Mouse (Mus musculus) spleen, adult 12 weeks (tissue): ENCODE results near the gene Ccdc63.
"Not testable (repeated sequence)": the region's sequence is repeated elsewhere in the genome, so short reads cannot be mapped to it uniquely, and the experiment has no call there.

Experiments
- DNase-seq: peaks from one replicate; pipeline ENCODE4 v3.0.0; 2022; ENCODE audit warnings: low spot score

The Ccdc63 gene

DNA sequence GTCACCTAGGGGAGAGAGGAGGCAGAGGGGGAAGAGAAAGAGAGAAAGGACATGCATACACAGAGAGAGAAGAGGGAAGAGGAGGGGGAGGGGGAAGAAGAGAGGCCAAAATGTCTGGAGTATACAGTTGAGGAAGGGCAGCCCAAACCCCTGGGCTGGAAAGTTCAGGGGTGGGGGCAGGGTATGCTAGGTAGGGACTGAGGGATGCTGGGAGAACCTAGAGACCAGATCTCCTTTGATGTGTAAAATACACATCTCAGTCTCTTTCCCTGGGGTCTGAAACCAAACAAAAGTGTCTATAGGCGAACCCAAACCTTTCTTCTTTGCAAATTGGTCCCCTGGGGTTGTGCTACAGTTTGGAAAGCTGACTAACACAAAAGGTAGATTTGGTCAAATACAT is 7.5 kb upstream of the Ccdc63 start:
- no peak for DNase-seq

DNA sequence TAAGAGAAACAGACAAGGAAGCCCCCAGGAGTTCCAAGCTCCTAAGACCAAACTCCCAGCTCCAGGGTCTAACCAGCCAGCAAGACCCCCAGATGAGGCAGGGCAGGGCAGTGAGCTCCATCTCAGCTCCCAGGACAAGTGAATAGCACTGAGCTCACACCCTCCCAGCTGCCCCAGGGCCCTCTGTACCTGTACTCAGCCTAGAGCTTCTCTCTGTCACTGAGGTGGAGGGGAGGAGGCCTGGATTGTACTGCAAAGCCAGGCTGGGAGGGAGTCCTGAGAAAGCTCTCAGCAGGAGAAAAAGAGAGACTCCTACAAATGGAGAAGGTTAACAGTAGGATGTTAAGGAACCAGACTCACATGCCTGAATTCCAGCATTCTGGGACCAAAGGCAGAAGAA is 6.0 kb upstream of the Ccdc63 start:
- DNase-seq = no peak

- no peak for DNase-seq
These were observed 5.5 kb upstream of the Ccdc63 start for GRCm38 (mm10) chr5:122146056-122146580.

- DNase-seq = no peak
These were observed 4.9 kb upstream of the Ccdc63 start for GRCm38 (mm10) chr5:122145381-122146055.

GRCm38 (mm10) chr5:122144825-122145224 is 4.2 kb upstream of the Ccdc63 start:
- no peak for DNase-seq

- no peak for DNase-seq
These were observed 2.9 kb upstream of the Ccdc63 start for GRCm38 (mm10) chr5:122143543-122143942.

- peak; percentile 51 for DNase-seq
These were observed 1.8 kb upstream of the Ccdc63 start for GRCm38 (mm10) chr5:122142230-122142992.

- not testable (repeated sequence) for DNase-seq
These were observed 852 bp downstream of the Ccdc63 start for GRCm38 (mm10) chr5:122139771-122140170.

DNA sequence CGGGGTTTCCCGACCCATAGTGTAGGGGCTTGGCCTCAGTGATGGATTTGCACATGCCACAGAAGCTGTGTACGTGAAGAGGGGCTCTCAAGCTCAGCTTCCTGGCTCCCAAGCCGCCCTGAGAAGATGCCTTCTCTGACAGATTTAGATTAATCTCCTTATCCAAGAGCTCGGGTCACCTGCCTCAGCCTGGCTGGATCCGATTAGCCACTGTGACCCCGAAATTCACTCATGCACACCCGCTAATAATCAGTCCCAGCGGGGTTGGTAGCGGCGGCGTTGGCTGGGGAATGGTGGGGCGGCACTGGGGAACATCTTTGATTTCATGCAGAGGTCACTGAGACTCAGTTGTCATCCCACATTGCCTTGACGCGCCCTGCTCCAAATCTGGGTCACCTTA is 1.8 kb downstream of the Ccdc63 start:
- no peak for DNase-seq

GRCm38 (mm10) chr5:122136508-122137408 is 3.9 kb downstream of the Ccdc63 start:
- DNase-seq = peak; percentile 42

DNA sequence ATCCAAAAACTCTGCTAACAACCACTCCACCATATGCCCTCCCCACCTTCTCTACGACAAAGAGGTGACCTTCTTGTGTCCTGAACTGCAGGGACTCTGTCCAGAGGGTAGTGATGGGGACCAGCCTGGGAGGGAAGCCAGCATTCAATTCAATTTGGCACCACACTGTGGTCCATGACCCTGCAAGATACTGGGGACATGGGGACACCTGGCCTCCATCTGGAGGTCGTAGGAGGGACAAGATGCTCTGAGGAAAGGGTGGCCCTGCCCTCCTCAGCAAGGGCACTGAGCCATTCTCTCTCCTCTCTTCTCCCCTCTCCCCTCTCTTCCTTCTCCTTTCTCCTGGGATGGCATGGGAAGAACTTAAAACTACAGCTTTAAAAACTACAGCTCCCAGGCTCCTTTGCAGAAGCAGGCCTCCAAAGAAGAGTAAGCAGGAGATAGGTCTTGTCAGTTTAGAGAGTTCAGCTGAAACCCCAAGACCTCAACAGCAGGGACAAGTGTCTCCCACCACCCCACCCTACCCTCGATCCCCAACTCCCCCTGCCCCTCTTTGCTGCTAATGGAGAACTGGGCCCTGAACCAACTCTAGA is 5.2 kb downstream of the Ccdc63 start:
- DNase-seq = no peak

DNA sequence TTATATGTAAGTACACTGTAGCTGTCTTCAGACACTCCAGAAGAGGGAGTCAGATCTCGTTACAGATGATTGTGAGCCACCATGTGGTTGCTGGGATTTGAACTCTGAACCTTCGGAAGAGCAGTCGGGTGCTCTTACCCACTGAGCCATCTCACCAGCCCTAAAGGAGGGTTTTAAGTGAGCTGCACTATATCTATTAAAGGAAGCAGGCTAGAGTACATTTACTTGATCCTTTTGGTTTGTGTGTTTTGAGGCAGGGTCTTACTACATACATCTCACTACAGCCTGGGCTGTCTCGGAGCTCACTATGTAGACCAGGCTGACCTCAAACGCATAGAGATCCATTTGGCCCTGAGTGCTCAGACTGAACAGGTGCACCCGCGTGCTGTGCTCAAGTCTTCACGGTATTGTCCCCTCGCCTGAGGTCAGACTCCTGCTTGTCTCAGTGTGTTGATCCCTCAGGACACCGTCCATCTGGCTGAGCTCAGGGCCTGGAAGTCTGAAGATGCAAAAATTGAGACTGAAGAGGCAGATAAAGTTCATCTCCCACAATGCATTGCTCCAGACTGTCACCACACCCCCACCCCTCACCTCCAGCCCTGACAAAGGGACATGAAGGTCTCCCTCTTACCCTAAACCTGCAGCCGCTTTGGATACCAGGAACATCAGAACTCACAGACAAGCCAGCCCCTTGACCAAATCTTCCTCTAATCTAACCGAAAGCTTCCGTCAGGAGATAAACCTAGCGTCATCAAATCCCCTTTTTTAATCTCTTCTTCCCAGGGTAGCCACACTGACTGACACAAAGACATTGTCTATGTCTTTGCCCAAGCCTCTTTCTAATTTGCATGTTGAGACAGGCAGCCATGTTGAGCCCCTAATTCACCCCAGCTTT is 6.0 kb downstream of the Ccdc63 start:
- no peak for DNase-seq

DNA sequence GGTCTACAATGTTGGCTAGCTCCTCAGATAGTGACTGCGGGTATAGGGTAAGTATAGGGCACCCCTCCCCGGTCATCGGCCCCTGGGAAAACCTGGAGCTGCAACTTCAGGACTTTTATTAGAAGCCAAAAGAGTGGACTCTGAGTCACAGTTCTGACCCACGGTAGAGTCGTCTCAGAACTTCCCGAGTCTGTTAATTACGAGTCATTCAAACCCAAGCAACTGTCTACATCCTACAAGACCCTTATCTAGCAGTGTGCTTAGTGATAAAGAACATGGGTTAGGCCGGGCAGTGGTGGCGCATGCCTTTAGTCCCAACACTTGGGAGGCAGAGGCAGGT is 7.6 kb downstream of the Ccdc63 start:
- DNase-seq = no peak

DNA sequence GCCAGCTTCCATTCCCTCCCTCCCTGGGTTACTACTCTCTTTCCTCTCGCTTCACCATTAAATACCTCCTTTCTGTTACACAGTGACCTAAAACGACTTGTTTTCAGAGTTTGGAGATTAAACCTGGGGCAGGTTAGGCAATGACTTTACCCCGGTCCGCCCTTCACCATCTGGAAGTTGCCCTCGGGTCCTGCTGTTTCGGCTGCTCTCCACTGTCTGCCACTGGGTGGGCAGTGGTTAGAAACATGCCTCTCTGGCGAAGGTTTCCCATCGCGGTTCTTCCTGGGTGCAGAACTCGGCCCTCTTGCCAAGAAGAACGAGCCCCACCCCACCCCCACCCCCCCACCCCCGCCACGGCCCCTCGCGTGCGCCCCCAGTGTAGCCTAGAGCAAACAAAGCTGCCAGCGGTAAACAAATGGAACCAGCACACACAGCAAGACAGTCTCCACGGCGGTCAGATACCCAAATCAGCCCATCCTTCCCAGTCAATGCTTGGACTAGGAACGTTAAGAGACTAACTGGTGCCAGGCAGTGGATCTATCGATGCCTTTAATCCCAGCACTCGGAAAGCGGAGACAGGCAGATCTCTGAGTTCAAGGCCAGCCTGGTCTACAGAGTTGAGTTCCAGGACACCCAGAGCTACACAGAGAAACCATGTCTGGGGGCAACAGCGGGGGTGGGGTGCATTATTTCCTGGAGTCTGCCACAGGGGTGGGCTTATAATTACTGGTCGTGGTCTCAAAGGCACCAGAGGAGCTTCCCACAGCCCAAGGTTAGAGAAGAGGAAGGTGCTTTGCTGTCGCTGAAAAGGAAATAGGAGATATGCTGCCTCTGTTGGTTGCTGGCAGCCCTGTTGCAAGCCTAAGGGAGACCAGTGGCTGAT is 8.2 kb downstream of the Ccdc63 start:
- no peak for DNase-seq

- peak; percentile 82 for DNase-seq
These were observed 9.3 kb downstream of the Ccdc63 start for GRCm38 (mm10) chr5:122131076-122132051.

DNA sequence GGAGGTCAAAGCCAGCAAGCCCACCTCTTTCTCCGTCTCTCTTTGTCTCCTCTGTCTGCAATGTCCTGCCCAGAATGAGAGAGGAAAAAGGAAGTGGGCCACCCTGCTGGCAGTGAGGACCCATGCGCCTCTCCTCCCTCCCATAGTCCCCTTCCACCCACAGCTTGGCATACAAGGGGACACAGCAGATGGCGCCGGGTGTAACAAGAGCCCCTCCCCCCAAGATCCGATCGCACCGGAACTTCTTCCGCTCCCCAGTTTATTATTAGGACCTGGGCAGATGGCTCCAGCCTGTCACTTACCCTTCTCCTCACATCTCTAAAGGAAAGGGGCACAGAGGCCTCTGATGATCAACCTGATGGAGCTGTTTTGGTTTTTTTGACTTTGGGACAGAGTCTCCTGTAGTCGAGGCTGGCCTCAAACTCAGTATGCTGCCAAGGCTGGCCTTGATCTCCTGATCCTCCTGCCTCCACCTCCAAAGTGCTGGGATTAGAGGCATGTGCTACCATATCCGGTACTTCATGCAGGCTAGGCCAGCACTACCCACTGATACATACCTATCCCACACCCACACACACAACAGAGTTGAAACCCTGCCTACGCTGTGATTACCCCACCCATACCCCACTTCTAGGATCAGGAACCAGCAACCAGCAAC is 10.2 kb downstream of the Ccdc63 start:
- DNase-seq = no peak

DNA sequence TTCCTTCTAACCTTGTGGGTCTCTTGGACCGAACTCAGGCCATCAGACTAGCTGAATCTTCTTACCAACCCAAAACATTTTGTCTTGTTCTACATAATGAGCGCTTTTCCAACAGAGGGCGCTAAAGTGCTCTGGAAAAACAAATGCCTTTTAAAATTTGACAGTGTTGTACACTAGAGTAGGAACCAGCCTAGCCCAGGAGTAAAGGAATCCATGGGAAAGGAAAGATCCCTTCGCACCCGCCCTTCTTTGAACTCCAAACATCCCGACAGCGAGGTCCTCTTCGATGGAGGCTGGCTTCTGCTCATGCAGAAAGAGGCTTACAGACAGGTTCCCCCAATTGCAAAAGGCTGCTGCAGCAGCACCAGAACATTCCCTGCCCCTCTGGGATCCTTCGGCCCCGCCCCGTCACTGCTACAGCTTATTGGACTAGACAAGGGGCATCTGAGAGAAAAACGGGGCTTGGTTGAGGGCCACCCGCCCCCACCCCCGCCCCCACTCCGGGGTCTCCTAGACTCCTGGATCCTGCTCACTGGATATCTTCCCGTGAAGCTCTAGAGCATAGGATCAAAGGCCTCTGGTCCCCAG is 11.5 kb downstream of the Ccdc63 start:
- DNase-seq = peak; percentile 41

DNA sequence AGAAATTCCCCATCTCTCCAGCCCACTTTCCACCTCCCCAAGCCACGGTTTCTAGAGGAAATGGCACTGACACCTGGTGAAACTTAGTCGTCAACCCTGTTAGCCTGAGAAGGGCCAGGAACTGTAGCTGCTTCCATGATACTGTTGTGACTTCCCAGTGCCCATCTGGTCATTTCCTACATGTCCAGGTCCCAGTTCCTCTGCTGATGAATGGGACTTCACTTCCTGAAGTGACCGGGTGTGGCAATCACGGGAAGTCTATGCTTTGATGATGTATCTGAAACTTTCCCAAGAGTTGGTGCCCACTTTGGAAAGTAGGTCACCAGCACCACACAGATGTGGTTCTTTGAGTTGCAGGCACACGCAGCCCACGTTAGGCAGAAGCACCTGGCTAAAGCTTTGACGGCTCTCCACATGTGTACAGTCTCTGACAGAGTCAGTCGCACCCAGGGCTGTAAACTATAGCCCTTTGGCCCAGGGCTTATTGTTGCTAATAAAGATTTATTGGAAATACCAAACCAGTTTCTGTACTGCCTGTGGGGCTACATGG is 15.3 kb downstream of the Ccdc63 start:
- DNase-seq = no peak
